Mouse (Mus musculus) gastrocnemius, postnatal 36 days (tissue): ENCODE data around the gene Tob2. TPM values are rescaled to one million over a fixed set of nuclear protein-coding genes. Genes with fewer than 3 reads are reported as not detected.

ENCODE experiments used
- DNase-seq, 2 experiments: peaks; one replicate each; pipeline ENCODE4 v3.0.0; 2022
- intact Hi-C: fragments of 180-260 bp; cut with DNase I; formaldehyde crosslinking; loops from one replicate; pipeline ENCODE4 v1.15.1; 2025
- long read RNA-seq, 2 experiments: library from polyadenylated mRNA; stranded (forward); transcript quantifications; one replicate each; pipeline ENCODE4 v2.0.0; 2021
- total RNA-seq, 2 experiments: library from RNA; stranded (reverse); gene quantifications; 2 replicates each; pipeline ENCODE4 v1.2.3; 2021

Tob2 gene
- 100 to 1,000 TPM in 1 of 2 experiments, 10 to 100 TPM in 1; 90.3 to 144 TPM for total RNA-seq
- long read RNA-seq, experiment 1, full-length matches to known transcripts = 1 of 20 reads
- long read RNA-seq, experiment 1, partial matches to known transcripts = 0 of 20 reads
- long read RNA-seq, experiment 1, other reads (novel, unspliced or antisense) = 19 of 20 reads
- long read RNA-seq, experiment 2, full-length matches to known transcripts = 15 of 80 reads
- long read RNA-seq, experiment 2, partial matches to known transcripts = 0 of 80 reads
- long read RNA-seq, experiment 2, other reads (novel, unspliced or antisense) = 65 of 80 reads

DNA sequence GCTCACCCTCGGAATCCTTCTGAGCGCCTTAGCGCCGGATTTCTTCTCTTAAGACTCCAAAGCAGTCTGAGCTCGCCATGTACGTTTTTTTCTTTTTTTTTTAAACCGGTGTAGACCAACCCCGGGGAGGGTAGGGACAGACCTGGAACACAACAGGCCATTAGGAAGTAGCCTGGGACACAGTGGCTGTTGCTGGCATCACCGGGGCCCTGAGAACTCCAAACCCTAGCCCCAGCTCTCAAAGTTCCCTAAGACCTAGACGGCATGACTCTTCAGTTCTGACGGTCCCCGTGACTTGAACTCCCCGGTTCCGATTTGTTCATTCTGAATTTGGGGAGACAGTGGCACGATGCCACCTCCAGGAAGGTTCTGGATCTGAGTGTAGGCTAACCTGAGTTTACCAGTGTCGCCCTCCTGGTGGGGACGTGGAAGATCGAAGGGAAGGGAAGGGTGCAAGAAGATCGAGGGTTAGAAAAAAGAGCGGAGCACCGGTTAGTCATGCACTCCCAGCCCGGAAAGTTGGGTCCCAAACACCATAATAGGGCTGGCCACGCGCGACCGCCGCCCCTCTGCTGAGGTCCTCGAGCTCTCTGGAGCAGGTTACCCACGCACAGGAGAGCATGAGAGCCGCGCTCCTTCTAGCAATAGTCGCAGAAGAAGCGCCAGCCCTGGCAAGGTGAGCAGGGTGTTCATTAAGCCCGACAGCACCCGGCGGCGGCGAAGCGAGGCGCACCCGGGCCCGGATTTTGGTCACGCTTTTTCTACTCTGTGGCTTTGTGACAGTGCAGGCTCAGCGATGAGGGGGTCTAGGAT is at the start of gene Tob2:
TSS of gene Tob2 (minus strand) at position 280 of the 813 bp plus-strand sequence.
- DNase-seq = peak; percentile 51 to 72
- intact Hi-C loops = loop anchor here (1.0 kb wide), 1 partner anchor 24 kb away; no protein-coding TSS in a partner anchor

DNA sequence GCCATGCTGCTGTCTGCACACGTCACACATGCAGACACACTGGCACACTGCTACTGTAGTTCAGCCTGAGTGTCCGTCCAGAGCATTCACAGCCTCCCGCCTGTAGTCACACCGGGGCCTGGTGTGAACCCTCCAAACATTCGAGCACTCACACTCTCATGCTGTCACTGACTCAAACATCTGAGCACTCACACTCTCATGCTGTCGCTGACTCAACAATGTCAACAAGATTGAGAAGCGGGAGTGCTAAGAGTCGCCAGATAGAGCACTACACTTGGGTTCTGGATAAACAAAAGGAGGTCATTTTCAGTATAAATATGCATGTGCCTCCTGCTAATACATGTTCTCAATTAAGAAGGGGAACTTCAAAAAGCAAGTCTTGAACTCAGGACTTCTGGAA is 49.4 kb upstream of the Tob2 start:
- intact Hi-C loops = no loop called here
- no peak for DNase-seq

DNA sequence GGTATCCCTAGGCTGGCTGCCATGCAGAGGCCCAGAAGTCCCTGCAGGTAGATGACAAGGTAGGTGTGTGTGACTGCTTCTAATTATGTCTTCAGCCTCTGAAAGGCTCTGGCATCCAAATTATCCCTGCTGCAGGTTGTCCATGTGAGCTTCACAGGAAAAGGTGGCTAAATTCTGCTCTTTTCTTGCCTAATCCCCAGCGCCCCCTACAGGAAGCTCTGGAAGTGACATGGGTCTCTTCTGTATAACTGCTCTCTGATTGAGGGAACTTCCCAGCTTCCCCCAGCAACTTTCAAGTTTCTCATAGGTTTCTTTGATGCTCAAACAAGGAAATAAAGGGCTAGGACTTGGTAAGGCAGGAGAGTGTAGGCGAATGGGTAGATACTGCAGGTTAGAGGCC is 46.3 kb upstream of the Tob2 start:
- DNase-seq = peak; percentile 52 to 65
- intact Hi-C loops = no loop called here

DNA sequence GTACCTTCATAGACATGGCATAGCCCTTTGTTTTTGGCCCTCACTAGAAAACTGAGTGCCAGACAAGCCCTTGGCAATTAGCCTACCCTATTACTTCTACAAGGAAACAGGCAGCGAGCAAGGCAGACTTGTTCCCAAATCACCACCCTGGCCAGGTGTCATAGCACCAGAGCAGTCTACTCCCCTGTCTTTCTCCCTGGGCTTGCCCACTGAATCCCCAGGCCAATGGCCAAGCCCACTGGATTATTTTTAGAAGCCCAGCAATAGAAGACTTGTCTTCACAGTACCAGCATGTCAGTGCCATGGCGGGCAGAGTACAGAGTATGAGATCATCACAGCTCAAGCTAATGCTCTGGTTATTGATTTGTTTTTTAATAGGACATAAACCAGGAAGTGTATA is 40.2 kb upstream of the Tob2 start:
- intact Hi-C loops = no loop called here
- no peak for DNase-seq

DNA sequence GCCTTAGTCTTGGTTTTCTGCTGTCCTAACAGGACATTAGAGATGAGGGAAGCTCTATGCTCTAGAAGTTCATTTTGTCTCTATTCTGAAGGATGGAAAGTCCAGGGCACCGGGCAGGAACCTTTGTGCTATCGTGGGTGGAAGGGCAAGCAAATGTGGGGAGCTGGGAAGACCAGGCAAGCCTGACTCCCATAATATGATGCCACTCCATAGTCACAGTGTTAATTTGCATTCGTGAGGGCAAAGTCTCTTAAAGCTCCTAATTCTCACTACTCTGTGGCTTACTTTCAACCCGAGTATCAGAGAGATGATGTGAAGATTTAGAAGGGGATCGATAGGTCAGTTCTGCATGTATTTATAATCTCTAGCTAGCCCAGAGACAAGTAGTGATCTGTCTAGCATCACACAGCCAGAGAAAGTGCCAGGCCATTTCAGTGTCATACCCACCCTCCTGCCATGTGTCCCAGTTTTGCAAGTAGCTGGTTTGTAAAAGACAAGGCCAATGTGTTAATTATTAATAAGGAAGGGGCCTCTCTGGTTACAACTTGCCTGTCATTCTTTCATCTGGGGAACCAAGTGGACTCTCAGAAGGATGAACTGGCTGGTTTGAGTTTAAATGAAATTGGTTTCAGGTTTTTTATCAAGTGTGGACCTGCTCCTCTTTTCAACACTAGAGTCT is 39.1 kb upstream of the Tob2 start:
- intact Hi-C loops = no loop called here
- DNase-seq = no peak

DNA sequence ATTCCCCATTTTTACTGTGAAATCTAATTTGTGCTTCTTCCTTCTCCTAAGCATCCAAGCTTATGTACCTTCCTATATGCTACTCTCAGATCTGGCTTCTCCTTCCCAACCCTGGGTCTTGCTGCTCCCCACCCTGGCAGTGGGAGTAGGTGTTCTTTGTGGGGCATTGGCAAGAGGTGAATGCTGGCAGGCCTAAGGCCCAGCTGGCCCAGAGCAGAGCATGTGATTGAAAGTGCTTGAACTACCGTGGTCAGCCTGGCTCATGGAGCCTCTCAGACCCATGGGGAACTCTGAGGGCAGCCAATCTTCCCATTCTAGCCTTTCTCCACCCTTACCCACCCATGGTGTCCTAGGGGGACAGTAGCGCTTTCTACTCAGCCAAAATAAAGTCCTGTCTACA is 37.8 kb upstream of the Tob2 start:
- intact Hi-C loops = no loop called here

DNA sequence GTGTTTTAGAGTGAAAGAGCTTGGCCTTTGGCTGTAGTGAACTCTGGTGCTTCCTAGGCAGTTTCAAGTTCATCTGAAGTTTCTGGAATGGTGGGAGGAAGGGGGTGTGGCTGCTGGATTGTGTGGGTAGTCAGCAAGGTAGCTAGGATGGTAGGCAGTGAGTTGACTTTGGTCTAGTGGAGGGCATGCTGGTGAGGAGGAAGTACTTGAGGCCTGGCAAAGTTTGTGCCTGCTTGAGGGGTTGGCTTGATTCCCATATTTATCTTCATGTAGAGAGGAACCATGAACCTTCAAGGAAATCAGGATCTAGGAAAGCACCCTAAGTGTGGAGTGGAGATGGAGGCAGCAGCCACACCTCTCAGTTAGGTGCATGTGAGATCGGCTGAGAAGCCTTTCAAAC is 35.4 kb upstream of the Tob2 start:
- intact Hi-C loops = no loop called here
- no peak for DNase-seq

More for the DNA sequence above, 37.8 kb upstream of the Tob2 start:
- DNase-seq = no peak

DNA sequence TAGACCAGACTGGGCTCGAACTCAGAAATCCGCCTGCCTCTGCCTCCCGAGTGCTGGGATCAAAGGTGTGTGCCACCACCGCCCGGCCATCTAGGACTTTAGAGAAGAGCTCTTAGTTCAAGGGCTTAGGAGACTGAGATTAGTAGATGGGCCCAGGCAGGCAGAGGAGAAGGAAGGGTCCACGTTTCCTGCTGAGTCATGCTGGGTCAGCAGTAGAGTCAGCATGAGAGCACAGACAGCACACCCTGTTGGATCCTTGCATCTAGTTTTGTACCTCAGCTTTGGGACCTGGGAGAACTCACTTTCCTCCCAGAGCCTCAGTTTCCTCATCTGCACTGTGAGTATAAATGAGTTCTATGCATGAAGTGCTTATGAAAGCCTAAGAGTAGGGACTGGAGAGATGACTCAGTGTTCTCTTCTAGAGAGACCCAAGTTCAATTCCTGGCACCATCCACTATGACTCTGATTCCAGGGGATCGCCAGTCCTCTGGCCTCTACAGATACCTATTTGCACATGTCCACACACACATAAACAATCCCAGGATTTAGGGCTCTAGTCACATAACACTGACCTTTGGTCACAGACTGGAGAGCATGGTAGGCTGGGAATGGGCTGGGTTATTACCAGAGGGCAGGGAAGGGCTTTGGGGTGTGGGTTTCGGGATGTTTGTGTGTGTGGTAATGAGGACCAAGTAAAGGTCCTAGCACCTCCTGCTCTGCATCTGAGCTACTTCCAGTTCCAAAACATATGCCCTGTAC is 33.4 kb upstream of the Tob2 start:
- no peak for DNase-seq
- intact Hi-C loops = no loop called here

DNA sequence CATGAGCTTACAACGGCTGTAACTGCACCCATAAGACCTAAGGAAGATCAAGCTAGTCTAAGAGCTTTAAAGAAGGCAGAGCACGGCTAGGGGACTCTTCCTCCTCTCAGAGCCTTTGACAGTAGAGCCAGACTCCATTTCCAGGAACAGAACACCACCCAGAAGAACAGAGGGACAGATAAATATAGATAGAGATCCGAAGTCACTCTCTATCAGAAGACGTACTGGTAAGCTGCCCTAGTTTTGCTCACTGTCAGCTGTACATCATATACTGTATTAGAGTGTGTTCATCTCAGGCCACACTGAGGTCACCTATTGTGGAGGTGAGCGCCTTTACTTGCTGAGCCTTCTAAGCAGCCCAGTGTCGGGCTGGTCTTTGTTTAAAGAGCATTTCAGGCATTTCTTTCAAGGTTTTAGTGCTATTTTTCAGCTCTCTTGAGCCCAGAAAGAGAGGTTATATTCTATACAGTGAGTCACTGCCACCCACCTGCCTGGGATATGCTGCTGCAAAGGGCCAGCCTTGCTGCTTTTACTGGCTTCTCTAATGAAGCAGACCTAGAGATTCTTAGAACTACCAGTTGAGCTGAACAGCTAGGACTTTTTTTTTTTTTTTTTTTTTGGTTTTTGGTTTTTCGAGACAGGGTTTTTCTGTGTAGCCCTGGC is 32.7 kb upstream of the Tob2 start:
- intact Hi-C loops = no loop called here
- no peak for DNase-seq

DNA sequence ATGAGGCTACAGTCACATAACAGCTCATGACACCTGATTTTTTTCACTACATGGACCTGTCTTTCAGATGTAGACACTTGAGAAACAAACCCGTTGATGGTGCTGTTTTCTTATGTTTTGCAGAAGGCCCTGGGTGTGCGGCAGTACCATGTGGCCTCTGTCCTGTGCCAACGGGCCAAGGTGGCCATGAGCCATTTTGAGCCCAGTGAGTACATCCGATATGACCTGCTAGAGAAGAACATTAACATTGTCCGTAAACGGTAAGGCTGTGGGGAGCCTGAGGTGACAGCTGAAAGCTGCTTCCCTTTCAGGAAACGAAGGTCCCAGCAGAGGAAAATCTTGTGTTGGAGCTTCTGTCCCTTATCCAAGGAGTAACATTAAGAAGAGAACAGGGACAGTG is 30.6 kb upstream of the Tob2 start:
- peak in 1 of 2 experiments; percentile 52 for DNase-seq
- intact Hi-C loops = no loop called here

DNA sequence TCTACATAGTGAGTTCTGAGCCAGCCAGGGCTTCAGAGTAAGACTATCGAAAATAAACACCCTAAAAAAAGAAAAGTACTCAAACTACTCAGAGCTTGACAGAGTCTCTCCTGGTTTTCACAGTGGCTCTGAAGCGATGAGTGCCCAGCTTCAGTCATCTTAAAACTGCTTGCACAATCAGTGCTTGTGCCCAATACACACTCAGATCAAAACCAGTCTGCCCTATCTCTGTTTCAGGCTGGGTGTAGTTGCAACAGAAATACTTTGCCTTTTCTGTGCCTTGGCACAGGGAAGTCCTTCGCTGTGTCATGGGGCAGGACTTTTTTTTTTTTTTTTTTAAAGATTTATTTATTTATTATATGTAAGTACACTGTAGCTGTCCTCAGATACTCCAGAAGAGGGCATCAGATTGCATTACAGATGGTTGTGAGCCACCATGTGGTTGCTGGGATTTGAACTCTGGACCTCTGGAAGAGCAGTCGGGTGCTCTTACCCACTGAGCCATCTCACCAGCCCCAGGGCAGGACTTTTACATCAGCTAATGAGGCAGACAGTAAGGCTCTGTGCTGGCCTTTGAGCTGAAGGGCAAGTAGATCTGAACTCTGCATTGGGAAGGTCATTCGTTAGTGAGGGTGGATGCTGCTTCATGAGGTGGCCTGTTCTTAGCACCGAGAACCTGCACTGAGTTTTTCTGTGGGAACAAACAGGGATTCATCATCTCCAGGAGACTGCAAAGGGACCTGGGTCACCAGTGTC is 28.4 kb upstream of the Tob2 start:
- intact Hi-C loops = no loop called here
- no peak for DNase-seq

DNA sequence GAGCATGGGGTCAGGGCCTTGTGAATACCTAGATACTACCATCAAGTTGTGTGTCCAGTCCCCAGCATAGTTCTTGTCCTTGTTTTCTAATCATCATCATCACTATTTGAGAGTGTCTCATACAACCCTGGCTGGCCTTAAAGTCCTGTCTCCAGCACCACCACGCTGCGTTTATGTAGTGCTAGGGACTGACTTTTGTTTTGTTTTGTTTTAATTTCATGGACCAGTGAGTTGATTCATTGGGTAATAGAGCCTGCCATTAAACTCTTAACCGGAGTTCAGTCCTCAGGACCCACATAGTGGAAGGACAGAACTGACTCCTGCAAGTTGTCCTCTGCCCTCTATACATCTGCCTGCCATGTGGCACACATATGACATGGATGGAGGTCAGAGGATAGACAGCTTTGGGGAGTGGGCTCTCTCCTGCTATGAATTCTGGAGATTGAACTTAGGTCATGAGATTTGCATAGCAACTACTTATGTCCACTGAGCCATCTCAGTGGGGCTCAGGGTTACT is 26.9 kb upstream of the Tob2 start:
- DNase-seq = no peak
- intact Hi-C loops = no loop called here

DNA sequence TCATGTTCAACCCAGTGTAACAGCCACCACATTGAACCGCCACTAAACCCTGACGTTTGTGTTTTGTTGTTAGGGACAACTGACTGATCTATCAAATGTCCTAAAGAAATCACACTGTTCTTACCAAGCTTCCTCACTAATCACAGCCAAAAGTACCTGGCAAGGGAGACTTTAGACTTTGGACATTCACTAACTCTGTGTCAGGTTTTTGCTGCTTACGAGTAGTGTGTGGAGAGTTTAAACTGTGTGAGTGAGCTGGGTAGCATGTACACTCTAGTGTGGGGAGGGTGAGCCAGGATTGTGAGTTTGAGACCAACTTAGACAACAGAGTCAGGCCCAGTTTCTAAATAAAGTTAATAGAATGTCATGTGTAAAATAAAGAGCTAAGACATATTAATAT is 23.8 kb upstream of the Tob2 start:
- no peak for DNase-seq
- intact Hi-C loops = no loop called here

DNA sequence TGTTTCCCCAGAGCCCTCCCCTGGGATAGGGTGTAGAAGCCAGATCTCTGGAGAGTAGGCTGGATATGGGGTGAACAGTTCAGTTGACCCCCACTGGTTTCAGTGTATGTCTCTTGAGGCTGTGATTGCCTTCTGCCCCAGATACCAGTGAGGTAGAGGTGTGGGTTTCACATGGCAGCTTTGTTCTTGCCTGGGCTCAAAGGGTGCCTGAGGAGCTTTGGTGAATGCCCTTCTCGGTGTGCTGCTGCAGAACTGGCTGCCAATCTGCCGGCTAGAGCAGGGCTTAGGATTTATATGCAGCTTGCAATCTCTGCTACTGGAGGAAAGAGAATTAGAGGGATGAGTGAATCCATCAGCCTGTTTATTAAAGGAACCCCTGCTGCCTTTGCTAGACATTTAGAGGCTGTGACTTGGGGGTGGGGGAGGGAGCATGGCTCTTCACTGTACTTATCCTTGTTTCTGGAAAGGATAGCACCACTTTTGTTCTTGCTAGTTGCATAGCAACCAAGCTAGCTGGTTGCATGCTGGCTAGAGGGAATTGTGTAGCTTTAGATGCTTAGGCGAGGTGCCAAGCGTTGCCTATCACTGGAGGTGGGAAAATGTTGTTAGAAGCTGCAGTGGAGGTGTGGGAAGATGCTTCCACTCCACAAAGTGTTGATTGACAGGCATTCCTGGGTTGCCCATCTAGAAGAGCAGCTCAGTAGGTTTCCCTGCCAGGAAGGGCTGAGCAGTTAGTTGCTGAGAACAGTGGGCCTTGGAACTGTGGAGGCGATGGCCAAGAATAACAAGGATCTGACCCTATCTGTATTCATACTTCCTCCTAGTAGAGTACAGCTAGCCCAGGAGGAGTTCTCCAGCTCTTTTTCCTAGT is 21.2 kb upstream of the Tob2 start:
- DNase-seq = no peak

DNA sequence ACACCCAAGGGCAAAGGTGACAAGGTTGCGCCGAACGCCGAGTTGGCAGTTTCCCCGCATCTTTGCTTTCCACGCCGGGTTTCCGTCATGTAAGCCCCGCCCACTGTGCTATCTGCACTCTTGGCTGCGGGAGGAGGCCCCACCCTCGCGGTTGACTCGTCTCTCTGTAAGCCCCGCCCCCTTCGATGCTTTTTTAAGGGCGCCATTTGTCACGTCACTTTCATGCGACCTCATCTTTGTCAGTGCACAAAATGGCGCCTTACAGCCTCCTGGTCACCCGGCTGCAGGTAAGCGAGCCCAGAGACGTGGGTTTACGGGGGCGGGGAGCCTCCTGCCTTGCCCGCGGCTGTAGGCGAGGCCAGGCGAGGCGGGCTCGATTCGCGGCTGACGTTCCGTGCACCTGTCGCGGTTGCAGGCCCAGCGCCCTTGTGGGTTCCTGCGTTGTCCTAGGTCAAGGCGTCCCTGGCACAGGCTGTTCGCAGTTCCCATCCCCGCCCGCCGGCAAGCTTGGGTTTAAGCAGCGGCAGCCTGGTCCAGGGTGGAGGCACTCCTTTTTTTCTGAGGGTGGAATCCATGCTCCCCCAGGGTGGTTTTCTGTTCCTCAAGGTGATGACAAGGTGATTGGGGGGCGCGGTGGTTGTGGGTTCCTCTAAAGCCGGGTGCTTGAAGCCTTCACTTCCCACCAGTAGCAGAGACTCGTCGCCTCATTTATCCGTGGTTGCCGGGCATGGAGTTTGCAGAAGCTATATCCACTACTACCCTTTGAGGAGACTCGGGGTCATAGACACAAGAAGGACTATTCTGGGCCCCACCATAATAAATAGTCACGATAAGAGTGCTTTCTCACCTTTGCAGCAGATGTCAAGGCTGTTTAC is 13.9 kb upstream of the Tob2 start, which contains the start of gene Aco2:
TSS of gene Aco2 (plus strand) at position 48 of the 875 bp plus-strand sequence.
- intact Hi-C loops = no loop called here
- peak; percentile 99 to 100 for DNase-seq

More for the DNA sequence above, 21.2 kb upstream of the Tob2 start:
- intact Hi-C loops = no loop called here

DNA sequence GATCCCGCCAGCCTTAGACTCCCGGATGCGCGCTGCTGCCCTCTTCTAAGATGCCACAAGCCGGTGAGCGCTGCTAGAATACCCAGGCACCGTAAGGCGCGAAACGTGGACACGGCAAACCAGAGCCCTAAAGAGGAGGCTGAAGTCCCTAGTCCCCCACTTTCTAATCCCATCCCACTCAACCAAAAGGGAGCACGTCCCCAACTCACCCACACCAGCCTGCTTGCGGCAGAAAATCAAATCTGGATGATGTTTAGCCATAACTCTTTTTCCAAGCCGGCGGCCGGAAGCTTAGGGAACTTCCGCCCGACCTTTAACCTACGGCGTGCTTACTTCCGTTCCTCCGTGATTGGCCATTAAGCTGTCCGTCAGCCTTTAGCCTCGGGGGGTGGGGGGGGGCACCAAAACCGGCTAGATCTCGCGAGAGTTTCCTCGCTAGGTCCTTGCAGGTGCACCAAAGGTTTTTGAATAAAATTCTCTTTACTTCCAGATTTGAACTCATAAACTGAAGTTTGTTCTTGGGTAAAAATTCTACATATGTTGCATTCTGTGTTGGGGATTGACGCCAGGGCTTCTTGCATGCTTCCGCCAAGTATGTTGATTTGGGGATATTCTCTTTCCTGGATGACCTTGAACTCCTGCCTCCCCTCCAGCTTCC is 13.1 kb upstream of the Tob2 start, which contains the start of gene Phf5a:
TSS of gene Phf5a (minus strand) at position 308 of the 658 bp plus-strand sequence.
- intact Hi-C loops = no loop called here
- peak; percentile 71 to 76 for DNase-seq
